Mouse (Mus musculus) liver, embryonic 14.5 days (tissue): Measurements from ENCODE around the gene Hpcal1.

Experiments
- CTCF ChIP-seq: IDR thresholded peaks from 2 replicates; pipeline ENCODE4 v1.5.1; 2016; ENCODE audit warnings: antibody characterized with exemption, low read depth, control low read depth
- EP300 ChIP-seq: IDR thresholded peaks from 2 replicates; pipeline ENCODE4 v1.6.1; 2016; ENCODE audit warnings: antibody characterized with exemption, low read depth

- TF ChIP-seq CTCF, result no peak
- no peak for TF ChIP-seq EP300
These were observed 47.2 kb downstream of the Hpcal1 start for GRCm38 (mm10) chr12:17737808-17738207.
